Mouse (Mus musculus): ENCODE results near the gene Tpcn2. TPM values are rescaled to one million over a fixed set of nuclear protein-coding genes. Genes with fewer than 3 reads are reported as not detected.

Tpcn2 gene
- polyA plus RNA-seq, 1 experiment from 2014 or later, result 2.4 TPM

- Histone ChIP-seq H3K4me3 (ENCODE audit: low read depth, low read length) (no peak overlapping the region), H3K27ac (ENCODE audit: low read length) (no peak overlapping the region), H3K36me3 (ENCODE audit: control insufficient read depth, insufficient read depth) (no peaks in the 10 kb centered on the region), H3K27me3 (ENCODE audit: control insufficient read depth, insufficient read depth, low read depth, low read length) (no peaks in the 10 kb centered on the region), H3K4me2 (ENCODE audit: low read depth, low read length) (no peak overlapping the region), H3K9me3 (replicated peaks; ENCODE audit: control insufficient read depth, low read length) (no peaks in the 10 kb centered on the region), H3K9ac (ENCODE audit: low read depth, low read length) (no peak overlapping the region), H3K4me1 (ENCODE audit: control insufficient read depth, low read depth, low read length) (no peaks in the 10 kb centered on the region)
- WGBS (ENCODE audit: insufficient replicate concordance), result 61% methylated on average over 3 of the region's 3 CpGs
- no peak for ATAC-seq (ENCODE audit: low read depth)
Observed at GRCm38 (mm10) chr7:145312137-145312536, 28.3 kb upstream of the Tpcn2 start.

- Histone ChIP-seq H3K27me3 (ENCODE audit: control insufficient read depth, insufficient read depth, low read depth, low read length) (no peaks in the 10 kb centered on the region), H3K9me3 (replicated peaks; ENCODE audit: control insufficient read depth, low read length) (no peaks in the 10 kb centered on the region), H3K4me1 (ENCODE audit: control insufficient read depth, low read depth, low read length) (no peaks in the 10 kb centered on the region), H3K4me2 (ENCODE audit: low read depth, low read length) (no peak overlapping the region), H3K9ac (ENCODE audit: low read depth, low read length) (no peak overlapping the region), H3K27ac (ENCODE audit: low read length) (no peak overlapping the region), H3K36me3 (ENCODE audit: control insufficient read depth, insufficient read depth) (no peaks in the 10 kb centered on the region), H3K4me3 (ENCODE audit: low read depth, low read length) (no peak overlapping the region)
- no peak for ATAC-seq (ENCODE audit: low read depth)
- WGBS (ENCODE audit: insufficient replicate concordance), result 27% methylated on average over 5 of the region's 5 CpGs
Observed at GRCm38 (mm10) chr7:145310526-145310925, 26.7 kb upstream of the Tpcn2 start.

- no peak overlapping the region for H3K27ac ChIP-seq (ENCODE audit: low read length)
- no peak overlapping the region for H3K4me2 ChIP-seq (ENCODE audit: low read depth, low read length)
- H3K9me3 ChIP-seq (replicated peaks; ENCODE audit: control insufficient read depth, low read length), result no peaks in the 10 kb centered on the region
- no peak overlapping the region for H3K9ac ChIP-seq (ENCODE audit: low read depth, low read length)
- no peak for ATAC-seq (ENCODE audit: low read depth)
- no peaks in the 10 kb centered on the region for H3K4me1 ChIP-seq (ENCODE audit: control insufficient read depth, low read depth, low read length)
- 50% methylated on average over 1 of the region's 1 CpGs for whole genome bisulfite sequencing (ENCODE audit: insufficient replicate concordance)
- H3K4me3 ChIP-seq (ENCODE audit: low read depth, low read length), result no peak overlapping the region
- H3K36me3 ChIP-seq (ENCODE audit: control insufficient read depth, insufficient read depth), result no peaks in the 10 kb centered on the region
- no peaks in the 10 kb centered on the region for H3K27me3 ChIP-seq (ENCODE audit: control insufficient read depth, insufficient read depth, low read depth, low read length)
Observed at GRCm38 (mm10) chr7:145309877-145310276, 26.1 kb upstream of the Tpcn2 start.

GRCm38 (mm10) chr7:145308866-145309265 lies 25.1 kb upstream of the Tpcn2 start:
- no peak overlapping the region for H3K4me3 ChIP-seq (ENCODE audit: low read depth, low read length)
- WGBS (ENCODE audit: insufficient replicate concordance), result 64% methylated on average over 4 of the region's 4 CpGs
- no peak overlapping the region for H3K9ac ChIP-seq (ENCODE audit: low read depth, low read length)
- ATAC-seq (ENCODE audit: low read depth), result no peak
- H3K4me2 ChIP-seq (ENCODE audit: low read depth, low read length), result no peak overlapping the region
- H3K27ac ChIP-seq (ENCODE audit: low read length), result no peak overlapping the region
- no peaks in the 10 kb centered on the region for H3K36me3 ChIP-seq (ENCODE audit: control insufficient read depth, insufficient read depth)
- no peaks in the 10 kb centered on the region for H3K27me3 ChIP-seq (ENCODE audit: control insufficient read depth, insufficient read depth, low read depth, low read length)
- H3K9me3 ChIP-seq (replicated peaks; ENCODE audit: control insufficient read depth, low read length), result no peaks in the 10 kb centered on the region
- H3K4me1 ChIP-seq (ENCODE audit: control insufficient read depth, low read depth, low read length), result no peaks in the 10 kb centered on the region

GRCm38 (mm10) chr7:145308061-145308675 lies 24.4 kb upstream of the Tpcn2 start:
- H3K36me3 ChIP-seq (ENCODE audit: control insufficient read depth, insufficient read depth), result no peaks in the 10 kb centered on the region
- H3K4me1 ChIP-seq (ENCODE audit: control insufficient read depth, low read depth, low read length), result no peaks in the 10 kb centered on the region
- H3K27me3 ChIP-seq (ENCODE audit: control insufficient read depth, insufficient read depth, low read depth, low read length), result no peaks in the 10 kb centered on the region
- WGBS (ENCODE audit: insufficient replicate concordance), result 56% methylated on average over 30 of the region's 30 CpGs
- ATAC-seq (ENCODE audit: low read depth), result no peak
- no peak overlapping the region for H3K4me2 ChIP-seq (ENCODE audit: low read depth, low read length)
- no peak overlapping the region for H3K9ac ChIP-seq (ENCODE audit: low read depth, low read length)
- H3K27ac ChIP-seq (ENCODE audit: low read length), result no peak overlapping the region
- H3K4me3 ChIP-seq (ENCODE audit: low read depth, low read length), result no peak overlapping the region
- H3K9me3 ChIP-seq (replicated peaks; ENCODE audit: control insufficient read depth, low read length), result no peaks in the 10 kb centered on the region

GRCm38 (mm10) chr7:145307636-145308035 lies 23.8 kb upstream of the Tpcn2 start:
- ATAC-seq (ENCODE audit: low read depth), result no peak
- Histone ChIP-seq H3K9me3 (replicated peaks; ENCODE audit: control insufficient read depth, low read length) (no peaks in the 10 kb centered on the region), H3K4me1 (ENCODE audit: control insufficient read depth, low read depth, low read length) (no peaks in the 10 kb centered on the region; the same call in 1 of the 2 replicates), H3K4me2 (ENCODE audit: low read depth, low read length) (no peak overlapping the region), H3K4me3 (ENCODE audit: low read depth, low read length) (no peak overlapping the region), H3K36me3 (ENCODE audit: control insufficient read depth, insufficient read depth) (no peaks in the 10 kb centered on the region), H3K27me3 (ENCODE audit: control insufficient read depth, insufficient read depth, low read depth, low read length) (no peaks in the 10 kb centered on the region), H3K9ac (ENCODE audit: low read depth, low read length) (no peak overlapping the region), H3K27ac (ENCODE audit: low read length) (no peak overlapping the region)
- 73% methylated on average over 10 of the region's 10 CpGs for WGBS (ENCODE audit: insufficient replicate concordance)

GRCm38 (mm10) chr7:145304153-145304552 lies 20.3 kb upstream of the Tpcn2 start:
- Histone ChIP-seq H3K4me2 (ENCODE audit: low read depth, low read length) (no peak overlapping the region), H3K27me3 (ENCODE audit: control insufficient read depth, insufficient read depth, low read depth, low read length) (no peaks in the 10 kb centered on the region), H3K9ac (ENCODE audit: low read depth, low read length) (no peak overlapping the region), H3K4me3 (ENCODE audit: low read depth, low read length) (no peak overlapping the region), H3K27ac (ENCODE audit: low read length) (no peak overlapping the region), H3K9me3 (replicated peaks; ENCODE audit: control insufficient read depth, low read length) (no peaks in the 10 kb centered on the region), H3K36me3 (ENCODE audit: control insufficient read depth, insufficient read depth) (no peaks in the 10 kb centered on the region), H3K4me1 (ENCODE audit: control insufficient read depth, low read depth, low read length) (peaks cover 5% of the 10 kb centered on the region; the same call in 1 of the 2 replicates)
- 45% methylated on average over 2 of the region's 2 CpGs for WGBS (ENCODE audit: insufficient replicate concordance)
- ATAC-seq (ENCODE audit: low read depth), result no peak

GRCm38 (mm10) chr7:145302488-145303285 lies 18.9 kb upstream of the Tpcn2 start:
- H3K4me3 ChIP-seq (ENCODE audit: low read depth, low read length), result no peak overlapping the region
- no peak overlapping the region for H3K9ac ChIP-seq (ENCODE audit: low read depth, low read length)
- H3K9me3 ChIP-seq (replicated peaks; ENCODE audit: control insufficient read depth, low read length), result no peaks in the 10 kb centered on the region
- no peaks in the 10 kb centered on the region for H3K36me3 ChIP-seq (ENCODE audit: control insufficient read depth, insufficient read depth)
- peak overlapping the region; percentile 24 for H3K4me2 ChIP-seq (ENCODE audit: low read depth, low read length)
- H3K4me1 ChIP-seq (ENCODE audit: control insufficient read depth, low read depth, low read length), result peaks cover 5% of the 10 kb centered on the region; the same call in 1 of the 2 replicates
- H3K27me3 ChIP-seq (ENCODE audit: control insufficient read depth, insufficient read depth, low read depth, low read length), result no peaks in the 10 kb centered on the region
- WGBS (ENCODE audit: insufficient replicate concordance), result 14% methylated on average over 20 of the region's 20 CpGs
- H3K27ac ChIP-seq (ENCODE audit: low read length), result no peak overlapping the region
- peak; percentile 80 for ATAC-seq (ENCODE audit: low read depth)

GRCm38 (mm10) chr7:145301341-145302005 lies 17.7 kb upstream of the Tpcn2 start:
- H3K4me3 ChIP-seq (ENCODE audit: low read depth, low read length), result no peak overlapping the region
- H3K9ac ChIP-seq (ENCODE audit: low read depth, low read length), result no peak overlapping the region
- ATAC-seq (ENCODE audit: low read depth), result no peak
- no peaks in the 10 kb centered on the region for H3K36me3 ChIP-seq (ENCODE audit: control insufficient read depth, insufficient read depth)
- H3K27me3 ChIP-seq (ENCODE audit: control insufficient read depth, insufficient read depth, low read depth, low read length), result no peaks in the 10 kb centered on the region
- H3K4me2 ChIP-seq (ENCODE audit: low read depth, low read length), result no peak overlapping the region
- 57% methylated on average over 6 of the region's 6 CpGs for WGBS (ENCODE audit: insufficient replicate concordance)
- H3K4me1 ChIP-seq (ENCODE audit: control insufficient read depth, low read depth, low read length), result peaks cover 5% of the 10 kb centered on the region; the same call in 1 of the 2 replicates
- no peaks in the 10 kb centered on the region for H3K9me3 ChIP-seq (replicated peaks; ENCODE audit: control insufficient read depth, low read length)
- H3K27ac ChIP-seq (ENCODE audit: low read length), result no peak overlapping the region
